Comparison of ENCODE assay signal across 25 mouse cellular contexts in the genomic region with DNA sequence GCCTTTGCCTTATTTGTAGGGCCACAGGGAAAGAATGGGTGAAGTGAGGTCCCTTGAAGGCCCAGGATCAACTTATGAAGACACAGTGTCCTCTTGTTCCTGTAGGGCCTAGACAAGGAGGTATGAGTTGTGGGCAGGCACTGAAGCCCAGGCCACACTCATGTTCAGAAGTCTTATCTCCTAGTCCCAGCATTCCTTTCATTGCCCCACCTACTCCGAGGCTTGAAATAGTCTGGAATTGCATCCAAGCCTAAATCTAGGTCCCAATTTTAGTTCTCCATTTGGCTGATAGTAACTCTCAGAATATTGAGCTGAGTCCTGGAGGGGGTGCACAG. TPM values are rescaled to one million over a fixed set of nuclear protein-coding genes. Genes with fewer than 3 reads are reported as not detected.
DNase-seq lines count a peak whose midpoint lies in the region; ATAC-seq and TF ChIP-seq lines count a peak whose summit lies in the region.
"Had no signal": no experiment of that assay in that cellular context is flagged by ENCODE, and none has a peak within 500 bp of the region (broad histone marks: within the 10 kb centered on the region; RNA-seq: fewer than 3 reads in every experiment).

No protein-coding gene starts in this region.

- no peaks in the 10 kb centered on the region for H3K27me3 ChIP-seq in heart, adult 2 months (ENCODE audit: control insufficient read depth, insufficient read depth, low read length)
- no peaks in the 10 kb centered on the region for H3K27me3 ChIP-seq in heart, embryonic 12.5 days (replicated peaks)
- H3K27me3 ChIP-seq in heart, embryonic 15.5 days: no peaks in the 10 kb centered on the region
- no peaks in the 10 kb centered on the region for H3K27me3 ChIP-seq in kidney, adult 2 months (replicated peaks; ENCODE audit: control insufficient read depth, insufficient read depth, low read length)
- H3K27me3 ChIP-seq in kidney, embryonic 16.5 days (ENCODE audit: insufficient read depth, low read length): no peaks in the 10 kb centered on the region
- no peaks in the 10 kb centered on the region for H3K27me3 ChIP-seq in neural tube, embryonic 15.5 days (replicated peaks)
- H3K27me3 ChIP-seq: CH12.LX; embryonic facial prominence, embryonic 13.5 days; intestine, embryonic 15.5 days; Patski had no signal

- WGBS in heart, adult 2 months: 43% methylated on average over 1 of the region's 1 CpGs
- 29% methylated on average over 1 of the region's 1 CpGs for WGBS in heart, embryonic 12.5 days
- 50% methylated on average over 1 of the region's 1 CpGs for WGBS in heart, embryonic 15.5 days
- 69% methylated on average over 1 of the region's 1 CpGs for WGBS in kidney, adult 2 months
- WGBS in kidney, embryonic 16.5 days: 70% methylated on average over 1 of the region's 1 CpGs
- WGBS in neural tube, embryonic 15.5 days: 95% methylated on average over 1 of the region's 1 CpGs

- H3K4me3 ChIP-seq in heart, adult 2 months: no peak overlapping the region
- no peak overlapping the region for H3K4me3 ChIP-seq in heart, embryonic 12.5 days
- H3K4me3 ChIP-seq in heart, embryonic 15.5 days: no peak overlapping the region
- no peak overlapping the region for H3K4me3 ChIP-seq in kidney, adult 2 months (ENCODE audit: insufficient read depth, low read depth, low read length)
- no peak overlapping the region for H3K4me3 ChIP-seq in kidney, embryonic 16.5 days (ENCODE audit: low read length)
- no peak overlapping the region for H3K4me3 ChIP-seq in neural tube, embryonic 15.5 days (replicated peaks)
- H3K4me3 ChIP-seq: embryonic facial prominence, embryonic 13.5 days; erythroblast, embryonic 14.5 days; intestine, embryonic 15.5 days; layer of hippocampus, adult 2 months had no signal

- TF ChIP-seq EP300 in heart, adult 2 months (IDR thresholded peaks at IDR 0.05; ENCODE audit: insufficient read depth, low read depth, low read length): peak; percentile 88

- peak overlapping the region; percentile 77 for H3K27ac ChIP-seq in heart, adult 2 months
- H3K27ac ChIP-seq in heart, embryonic 12.5 days (ENCODE audit: poor library complexity, severe bottlenecking): no peak overlapping the region
- peak overlapping the region; percentile 64 for H3K27ac ChIP-seq in heart, embryonic 15.5 days
- H3K27ac ChIP-seq in kidney, adult 2 months (ENCODE audit: insufficient read depth, low read depth, low read length): no peak overlapping the region
- H3K27ac ChIP-seq in kidney, embryonic 16.5 days (ENCODE audit: low read length): no peak overlapping the region
- H3K27ac ChIP-seq in neural tube, embryonic 15.5 days (replicated peaks): no peak overlapping the region
- H3K27ac ChIP-seq: embryonic facial prominence, embryonic 13.5 days; intestine, embryonic 15.5 days; layer of hippocampus, adult 2 months; stomach, postnatal 0 days had no signal

- H3K4me2 ChIP-seq in heart, embryonic 12.5 days: no peak overlapping the region
- no peak overlapping the region for H3K4me2 ChIP-seq in heart, embryonic 15.5 days
- no peak overlapping the region for H3K4me2 ChIP-seq in kidney, embryonic 16.5 days (replicated peaks; ENCODE audit: low read depth, low read length)
- H3K4me2 ChIP-seq in neural tube, embryonic 15.5 days: no peak overlapping the region
- H3K4me2 ChIP-seq: embryonic facial prominence, embryonic 13.5 days; intestine, embryonic 15.5 days; midbrain, embryonic 11.5 days had no signal

- H3K9me3 ChIP-seq in heart, embryonic 12.5 days (replicated peaks): no peaks in the 10 kb centered on the region
- H3K9me3 ChIP-seq in heart, embryonic 15.5 days (replicated peaks): no peaks in the 10 kb centered on the region
- H3K9me3 ChIP-seq in kidney, embryonic 16.5 days (ENCODE audit: low read length): no peaks in the 10 kb centered on the region
- no peaks in the 10 kb centered on the region for H3K9me3 ChIP-seq in neural tube, embryonic 15.5 days (replicated peaks)
- H3K9me3 ChIP-seq: embryonic facial prominence, embryonic 13.5 days; G1E; intestine, embryonic 15.5 days had no signal

- no peak overlapping the region for H3K9ac ChIP-seq in heart, adult 2 months (ENCODE audit: low read depth, low read length)
- no peak overlapping the region for H3K9ac ChIP-seq in heart, embryonic 12.5 days
- no peak overlapping the region for H3K9ac ChIP-seq in heart, embryonic 15.5 days
- no peak overlapping the region for H3K9ac ChIP-seq in kidney, embryonic 16.5 days (replicated peaks; ENCODE audit: low read length)
- no peak overlapping the region for H3K9ac ChIP-seq in neural tube, embryonic 15.5 days (replicated peaks)
- H3K9ac ChIP-seq: embryonic facial prominence, embryonic 13.5 days; intestine, embryonic 15.5 days had no signal

- H3K36me3 ChIP-seq in heart, adult 2 months (ENCODE audit: control insufficient read depth, insufficient read depth, low read length): peaks cover 5% of the 10 kb centered on the region; the same call in 1 of the 2 replicates
- H3K36me3 ChIP-seq in heart, embryonic 12.5 days: no peaks in the 10 kb centered on the region
- no peaks in the 10 kb centered on the region for H3K36me3 ChIP-seq in heart, embryonic 15.5 days
- H3K36me3 ChIP-seq in kidney, adult 2 months (ENCODE audit: control insufficient read depth, insufficient read depth, low read length): no peaks in the 10 kb centered on the region
- H3K36me3 ChIP-seq in kidney, embryonic 16.5 days (ENCODE audit: insufficient read depth, low read length): no peaks in the 10 kb centered on the region
- no peaks in the 10 kb centered on the region for H3K36me3 ChIP-seq in neural tube, embryonic 15.5 days
- H3K36me3 ChIP-seq: embryonic facial prominence, embryonic 13.5 days; G1E; intestine, embryonic 15.5 days had no signal

- intact Hi-C loops in heart, adult 2 months (cut with DNase I): no loop called here
- intact Hi-C loops in heart, postnatal 36 days (cut with DNase I): no loop called here

- no peaks in the 10 kb centered on the region for H3K79me2 ChIP-seq in heart, adult 2 months (replicated peaks; ENCODE audit: control insufficient read depth, insufficient read depth, low read length)

- no peak for TF ChIP-seq CTCF in heart, adult 2 months (IDR thresholded peaks at IDR 0.05)
- no peak for TF ChIP-seq CTCF in kidney, adult 2 months (conservative IDR thresholded peaks at IDR 0.05; ENCODE audit: insufficient read depth, insufficient read length, low read depth, low read length)

- H3K4me1 ChIP-seq in heart, adult 2 months (ENCODE audit: control insufficient read depth, insufficient read depth, low read length): peaks cover 18% of the 10 kb centered on the region
- 0 out of 2 replicates have a peak, but pooled peaks cover 11% of the 10 kb centered on the region for H3K4me1 ChIP-seq in heart, embryonic 12.5 days (replicated peaks)
- peaks cover 15% of the 10 kb centered on the region for H3K4me1 ChIP-seq in heart, embryonic 15.5 days (replicated peaks)
- H3K4me1 ChIP-seq in kidney, adult 2 months (ENCODE audit: control insufficient read depth, insufficient read depth, low read length): no peaks in the 10 kb centered on the region
- H3K4me1 ChIP-seq in kidney, embryonic 16.5 days (ENCODE audit: insufficient read depth, low read length): no peaks in the 10 kb centered on the region
- H3K4me1 ChIP-seq in neural tube, embryonic 15.5 days: no peaks in the 10 kb centered on the region
- H3K4me1 ChIP-seq: intestine, embryonic 15.5 days had no signal

- DNase-seq in heart, adult 2 months: peak in 1 of 2 experiments; percentile 80
- DNase-seq in heart, postnatal 36 days: peak; percentile 37 to 71
- no peak for DNase-seq in kidney, adult 2 months
- DNase-seq: adrenal gland, adult 2 months; B cell, adult 2 months; cerebellum, adult 8-10 months; cerebellum, postnatal 36 days; embryo, embryonic 11 days; kidney, adult 9 months; kidney, postnatal 25 days had no signal

- ATAC-seq in heart, embryonic 12.5 days (ENCODE audit: insufficient number of reproducible peaks, low FRiP score): no peak
- ATAC-seq in heart, embryonic 15.5 days (replicated peaks; ENCODE audit: insufficient number of reproducible peaks, insufficient read depth, low FRiP score, low read depth): no peak; the same call in 1 of the 2 replicates
- ATAC-seq in kidney, embryonic 16.5 days (ENCODE audit: low FRiP score, low TSS enrichment): no peak
- ATAC-seq in neural tube, embryonic 15.5 days (ENCODE audit: low FRiP score): no peak
- ATAC-seq: forebrain, embryonic 14.5 days; hindbrain, embryonic 16.5 days; intestine, embryonic 15.5 days; Patski had no signal

- TF ChIP-seq POLR2A in heart, adult 2 months (IDR thresholded peaks at IDR 0.05; ENCODE audit: insufficient read depth, low read depth, low read length): no peak; the same call in 1 of the 2 replicates
- TF ChIP-seq POLR2A in kidney, adult 2 months (IDR thresholded peaks at IDR 0.05; ENCODE audit: low read depth, low read length): no peak

RNA-seq across cellular contexts. Expression of gene Ahcyl1, which starts 8.0 kb away (rescaled TPM):
- 10 to 100 TPM; 76.5 to 82.3 TPM for total RNA-seq in heart, adult 2 months (2021)
- polyA plus RNA-seq in heart, adult 2 months (2012; rRNA removed): 50.9 and 94.6 TPM in 2 replicates
- polyA plus RNA-seq in heart, embryonic 12.5 days (2016; fragmentation: Nextera tagmentation; extraction: Ambion mirVana): 69.3 and 74.0 TPM in 2 replicates
- 47.3 and 54.6 TPM in 2 replicates for polyA plus RNA-seq in heart, embryonic 15.5 days (2015; fragmentation: Nextera tagmentation; extraction: Ambion mirVana)
- 10 to 100 TPM; 77.8 to 80.6 TPM for total RNA-seq in heart, postnatal 36 days (2021)
- polyA plus RNA-seq in kidney, adult 2 months (2012; rRNA removed): 88.6 and 101 TPM in 2 replicates
- polyA plus RNA-seq in kidney, embryonic 16.5 days (2015; fragmentation: Nextera tagmentation; extraction: Ambion mirVana): 95.7 and 96.1 TPM in 2 replicates
- 108 and 110 TPM in 2 replicates for polyA plus RNA-seq in neural tube, embryonic 15.5 days (2015; fragmentation: Nextera tagmentation; extraction: Ambion mirVana)

RNA-seq across cellular contexts. Expression of gene Csf1, which starts 55.9 kb away (rescaled TPM):
- total RNA-seq in heart, adult 2 months (2021): 10 to 100 TPM; 30.0 to 41.7 TPM
- polyA plus RNA-seq in heart, adult 2 months (2012; rRNA removed): 32.9 and 44.0 TPM in 2 replicates
- 12.7 and 12.8 TPM in 2 replicates for polyA plus RNA-seq in heart, embryonic 12.5 days (2016; fragmentation: Nextera tagmentation; extraction: Ambion mirVana)
- 8.0 and 11.2 TPM in 2 replicates for polyA plus RNA-seq in heart, embryonic 15.5 days (2015; fragmentation: Nextera tagmentation; extraction: Ambion mirVana)
- 10 to 100 TPM; 34.4 to 49.5 TPM for total RNA-seq in heart, postnatal 36 days (2021)
- polyA plus RNA-seq in kidney, adult 2 months (2012; rRNA removed): 10.7 and 12.4 TPM in 2 replicates
- 9.0 and 9.4 TPM in 2 replicates for polyA plus RNA-seq in kidney, embryonic 16.5 days (2015; fragmentation: Nextera tagmentation; extraction: Ambion mirVana)
- polyA plus RNA-seq in neural tube, embryonic 15.5 days (2015; fragmentation: Nextera tagmentation; extraction: Ambion mirVana): 7.8 and 8.4 TPM in 2 replicates

Comparison
In these comparisons a context has a peak if more than half of its experiments do, and no peak if none do; other contexts are left out.
1. H3K27ac ChIP-seq: peak in heart, adult 2 months (single experiment) and heart, embryonic 15.5 days (single experiment); none in heart, embryonic 12.5 days (single experiment), kidney, adult 2 months (single experiment), kidney, embryonic 16.5 days (single experiment) and neural tube, embryonic 15.5 days (single experiment).